Mouse (Mus musculus): ENCODE data around the gene Enkur. TPM values are rescaled to one million over a fixed set of nuclear protein-coding genes. Genes with fewer than 3 reads are reported as not detected.

Gene Enkur
- 1 to 10 TPM in 1 of 2 experiments, under 1 TPM in 1; 0.81 to 1.4 TPM for total RNA-seq (2021)
- polyA plus RNA-seq (2012; rRNA removed), result not detected in 2 replicates
- long read RNA-seq, result 0 reads

DNA sequence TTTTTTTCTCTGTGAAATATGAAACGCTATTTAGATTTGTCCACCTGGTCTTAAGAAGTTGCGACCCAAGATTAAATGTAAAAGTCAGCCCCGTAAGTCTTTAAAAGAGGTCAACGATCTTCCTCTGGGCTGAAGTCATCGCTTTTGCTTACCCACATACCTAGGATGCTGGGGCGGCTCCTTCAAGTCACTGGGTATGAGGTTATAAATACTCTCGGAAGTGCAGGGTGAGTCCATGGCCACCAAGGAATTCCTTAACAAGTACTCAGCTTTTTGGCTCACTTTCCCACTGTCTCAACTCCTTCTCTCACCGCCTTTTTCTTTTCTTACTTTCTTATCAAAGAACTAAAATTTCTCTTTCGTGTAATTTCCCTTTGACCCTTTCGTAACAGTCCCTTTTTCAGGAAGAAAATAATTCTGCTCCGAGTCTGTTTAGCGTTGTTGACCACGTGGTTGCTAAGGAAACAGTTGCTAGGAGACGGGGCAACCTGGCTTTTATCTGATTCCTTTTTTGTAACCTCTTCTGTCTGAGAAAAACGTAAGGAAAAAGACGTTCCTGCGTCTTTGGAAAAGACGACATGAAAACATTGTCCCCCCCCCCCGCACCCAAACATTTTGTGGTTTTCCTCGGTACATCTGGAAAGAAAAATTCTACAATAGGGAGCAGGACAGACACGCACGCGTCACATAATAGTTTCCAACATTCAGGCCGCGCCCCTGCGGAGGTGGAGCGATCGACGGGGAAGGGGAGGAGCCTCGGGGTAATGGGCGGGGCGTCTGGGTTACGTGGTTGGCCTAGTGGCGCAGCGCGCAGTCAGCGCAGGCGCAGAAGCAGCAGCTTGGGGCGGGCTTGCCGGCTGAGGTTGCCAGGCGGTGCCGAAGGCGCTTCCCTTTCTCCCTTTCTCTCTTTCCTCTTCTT, at the start of gene Enkur, which contains the start of gene Thnsl1:
TSS of gene Enkur (minus strand) at position 454 of the 919 bp plus-strand sequence.
TSS of gene Thnsl1 (plus strand) at position 813 of the 919 bp plus-strand sequence.
- peak; percentile 99 for DNase-seq

DNA sequence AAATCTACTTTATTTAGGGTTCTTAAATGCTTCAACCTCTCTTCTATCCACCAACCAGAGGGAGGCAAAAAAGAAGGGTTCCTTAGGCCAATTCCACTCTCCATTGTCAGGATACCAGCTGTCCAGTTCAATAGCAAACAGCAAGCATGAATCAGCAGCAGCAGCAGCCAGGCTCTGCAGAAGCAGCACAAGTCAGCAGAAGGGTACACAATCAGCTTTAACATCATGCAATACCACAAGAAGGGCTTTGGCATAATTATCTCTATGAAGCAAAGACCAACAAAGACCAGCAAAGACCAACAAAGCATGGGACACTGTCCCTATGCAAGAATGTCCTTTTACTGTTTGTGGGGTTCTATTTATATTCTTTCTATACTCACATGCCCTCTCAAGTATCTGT, 49.1 kb upstream of the Enkur start:
- no peak for DNase-seq

DNA sequence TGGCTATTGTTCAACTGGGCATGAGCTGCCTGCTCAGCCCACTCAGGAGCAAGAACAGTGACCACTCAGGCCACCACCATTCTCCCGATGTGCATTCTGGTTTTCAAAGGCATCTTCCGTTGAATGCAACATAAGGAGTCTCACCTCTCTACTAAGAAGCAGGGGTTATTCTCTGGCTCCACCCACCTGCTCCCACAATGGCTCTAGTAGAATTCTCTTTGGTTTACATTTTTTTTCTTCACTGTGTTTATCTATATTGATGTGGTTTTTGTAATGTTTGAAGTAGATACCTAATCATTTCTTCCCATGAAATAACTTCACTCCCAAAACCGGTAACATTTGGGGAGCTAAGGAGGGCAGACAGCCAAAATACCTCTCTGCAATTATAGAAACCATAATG, 48.5 kb upstream of the Enkur start:
- DNase-seq, result no peak

DNA sequence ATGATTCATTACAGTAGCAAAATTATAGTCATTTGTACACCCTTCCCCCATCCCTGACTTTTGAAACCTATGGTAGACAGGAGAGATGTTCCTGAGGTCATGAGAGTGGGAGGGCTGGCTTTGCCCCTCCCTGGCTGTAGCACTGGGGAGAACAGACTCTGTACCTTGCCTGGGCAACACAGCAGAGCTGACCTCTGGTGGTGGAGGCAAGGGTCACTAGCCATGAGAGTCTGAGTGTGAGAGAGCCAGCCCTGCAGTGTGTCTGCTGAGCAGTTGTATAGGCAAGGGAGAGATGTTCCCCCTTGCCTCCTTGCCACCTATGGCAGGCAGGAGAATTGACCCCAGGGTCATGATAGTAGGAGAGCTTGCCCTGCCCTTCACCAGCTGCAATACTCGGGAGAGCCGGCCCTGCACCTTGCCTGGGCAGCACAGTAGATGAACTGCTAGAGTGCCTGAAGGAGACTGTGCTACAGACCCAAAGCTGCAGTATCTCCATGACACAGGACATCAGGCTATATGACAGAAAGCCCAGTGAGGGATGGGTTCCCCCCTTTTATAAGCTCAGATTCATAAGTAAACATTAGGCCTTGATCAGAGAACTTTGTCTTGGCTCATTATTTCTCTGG, 40.4 kb upstream of the Enkur start:
- DNase-seq, result no peak

DNA sequence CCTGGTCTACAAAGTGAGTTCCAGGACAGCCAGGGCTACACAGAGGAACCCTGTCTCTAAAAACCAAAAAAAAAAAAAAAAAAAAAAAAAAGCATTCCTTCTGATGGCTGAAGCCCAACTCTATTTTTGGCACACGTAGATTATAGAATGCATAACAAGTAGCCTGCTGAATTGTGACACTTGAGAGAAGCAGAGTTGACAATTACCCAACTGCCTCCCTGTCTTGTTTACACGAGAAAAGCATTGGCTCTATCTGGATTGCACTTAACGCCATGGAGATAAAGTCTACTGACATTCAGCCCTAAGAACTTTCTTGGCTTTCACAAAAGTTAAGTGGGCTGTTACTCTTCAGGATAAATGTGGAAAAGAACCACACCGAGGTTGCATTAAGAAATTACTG, 39.8 kb upstream of the Enkur start:
- DNase-seq, result no peak

DNA sequence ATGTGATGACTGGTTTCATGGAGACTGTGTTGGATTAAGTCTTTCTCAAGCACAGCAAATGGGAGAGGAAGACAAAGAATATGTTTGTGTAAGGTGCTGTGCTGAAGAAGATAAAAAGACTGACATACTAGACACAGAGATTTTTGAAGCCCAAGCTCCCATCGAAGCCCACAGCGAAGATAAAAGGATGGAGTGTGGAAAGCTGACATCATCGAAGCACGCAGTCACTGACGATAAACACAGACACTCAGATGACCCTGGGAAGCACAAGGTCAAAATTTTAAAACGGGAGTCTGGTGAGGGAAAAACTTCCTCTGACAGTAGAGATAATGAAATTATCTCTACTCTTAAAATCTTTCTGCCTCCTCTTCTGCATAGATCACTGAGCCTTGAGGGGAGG, 38.9 kb upstream of the Enkur start:
- peak; percentile 13 for DNase-seq

DNA sequence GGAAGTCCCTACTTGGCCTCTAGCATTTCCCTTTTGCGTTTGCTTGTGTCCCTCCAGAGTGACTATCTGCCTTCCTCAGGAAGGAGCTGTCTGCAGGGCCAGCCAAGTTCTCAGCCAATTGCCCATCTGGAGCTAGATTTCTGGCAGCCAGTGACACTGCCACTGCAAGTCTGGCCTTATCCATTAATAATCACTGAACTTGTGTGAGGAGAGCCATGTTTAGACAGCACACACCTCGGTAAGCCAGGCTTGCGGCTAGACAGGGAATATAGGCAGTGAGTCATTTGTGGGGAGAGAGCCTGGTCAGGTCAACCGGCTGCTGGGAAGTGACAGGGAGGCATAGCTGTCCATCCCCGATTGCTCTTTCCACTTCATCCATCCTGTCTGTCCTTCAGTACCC, 31.7 kb upstream of the Enkur start:
- peak; percentile 10 for DNase-seq

DNA sequence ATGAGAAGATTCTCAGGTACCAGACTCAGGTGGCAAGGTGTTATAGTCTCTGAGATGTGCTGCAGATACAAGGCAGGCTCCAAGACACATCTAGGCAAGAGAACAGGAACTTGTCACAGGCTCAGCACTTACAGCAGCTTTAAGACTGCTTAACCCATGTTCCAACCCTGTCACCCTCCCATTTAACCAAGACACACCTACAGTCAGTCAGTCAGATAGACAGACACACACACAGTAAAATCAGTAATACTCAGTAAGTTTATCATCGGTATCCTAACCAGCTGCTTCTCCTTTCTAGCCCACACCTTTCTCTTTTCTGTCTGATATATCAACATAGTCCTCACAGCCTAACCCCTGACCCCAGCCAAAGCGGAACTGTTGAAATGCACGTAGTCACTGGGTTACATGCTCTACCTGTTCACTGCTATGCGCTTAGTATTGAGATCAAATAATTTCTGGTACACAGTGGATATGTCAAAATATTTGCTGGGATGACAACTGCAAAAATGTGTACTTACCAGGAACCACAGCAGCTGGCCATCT, 30.8 kb upstream of the Enkur start:
- DNase-seq, result no peak

DNA sequence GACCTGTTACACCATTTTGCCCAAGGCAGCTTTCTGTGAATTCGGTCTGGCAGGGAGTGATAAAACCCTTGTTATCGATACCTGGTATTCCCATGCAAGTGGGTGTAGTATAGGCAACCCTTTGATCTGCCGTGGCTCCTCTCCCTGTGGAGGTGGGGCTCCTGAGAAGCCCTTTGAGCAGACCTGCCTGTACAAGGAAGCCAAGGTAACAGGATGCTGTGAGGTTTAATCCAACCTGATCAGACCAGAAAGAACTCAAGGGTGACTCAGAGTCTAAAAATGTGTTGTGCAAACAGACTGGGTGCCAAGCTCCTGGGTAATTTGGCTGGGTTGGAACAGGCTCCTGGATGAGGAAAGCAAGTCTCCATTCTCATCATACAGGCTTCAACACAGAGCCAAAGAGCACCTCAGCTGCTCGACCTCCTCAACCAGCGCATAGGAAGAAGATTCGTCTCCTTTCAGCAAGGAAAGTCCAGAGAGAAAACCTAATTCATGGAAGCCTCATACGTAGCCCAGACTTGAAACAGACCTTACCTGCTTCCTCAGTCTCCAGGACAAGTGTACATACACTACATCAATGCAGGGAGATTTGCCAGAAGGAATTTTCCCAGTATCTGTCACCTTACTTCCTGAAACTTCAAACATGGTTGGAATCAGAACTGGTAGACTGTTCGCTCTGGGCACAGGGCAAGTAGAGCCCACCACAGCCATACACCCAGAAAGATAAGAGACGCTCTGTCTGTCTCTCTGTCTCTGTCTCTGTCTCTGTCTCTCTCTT, 29.9 kb upstream of the Enkur start:
- no peak for DNase-seq

DNA sequence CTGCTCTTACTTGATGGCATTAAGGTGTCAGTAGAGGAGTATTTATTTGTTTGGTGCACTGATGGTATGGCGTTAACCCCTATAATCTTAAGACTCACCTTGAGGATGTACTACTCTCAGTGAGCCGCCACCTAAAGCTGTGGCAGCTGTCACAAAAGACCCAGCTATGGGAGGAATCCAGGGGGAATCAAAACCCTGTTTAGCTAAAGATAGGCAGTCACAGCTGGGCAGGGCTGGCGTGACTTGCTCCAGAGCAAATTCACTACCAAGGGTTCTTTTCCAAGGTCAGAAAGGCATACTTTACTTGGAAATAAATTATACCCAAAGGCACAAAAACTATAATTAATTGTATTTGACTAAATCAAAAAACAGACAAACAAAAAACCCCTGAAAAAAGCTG, 26.0 kb upstream of the Enkur start:
- no peak for DNase-seq

DNA sequence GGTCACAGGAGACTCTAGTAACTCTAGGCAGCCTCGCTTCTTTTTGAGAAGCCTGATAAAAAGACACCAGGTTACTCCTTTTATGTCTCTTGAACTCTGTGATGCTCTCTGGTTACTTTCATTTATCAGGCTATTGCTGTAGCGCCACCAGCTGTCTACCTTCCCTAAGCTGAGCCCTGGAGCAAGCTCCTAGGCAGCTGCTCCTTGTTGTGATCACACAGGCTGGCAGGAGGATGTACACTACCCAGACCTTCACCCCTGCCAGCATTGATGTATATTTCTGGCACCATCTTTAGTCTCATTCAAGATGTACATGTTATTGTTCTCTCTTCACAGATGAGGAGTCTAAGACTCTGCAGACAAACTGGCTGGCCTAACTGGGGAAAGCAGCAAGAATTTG, 25.1 kb upstream of the Enkur start:
- no peak for DNase-seq

DNA sequence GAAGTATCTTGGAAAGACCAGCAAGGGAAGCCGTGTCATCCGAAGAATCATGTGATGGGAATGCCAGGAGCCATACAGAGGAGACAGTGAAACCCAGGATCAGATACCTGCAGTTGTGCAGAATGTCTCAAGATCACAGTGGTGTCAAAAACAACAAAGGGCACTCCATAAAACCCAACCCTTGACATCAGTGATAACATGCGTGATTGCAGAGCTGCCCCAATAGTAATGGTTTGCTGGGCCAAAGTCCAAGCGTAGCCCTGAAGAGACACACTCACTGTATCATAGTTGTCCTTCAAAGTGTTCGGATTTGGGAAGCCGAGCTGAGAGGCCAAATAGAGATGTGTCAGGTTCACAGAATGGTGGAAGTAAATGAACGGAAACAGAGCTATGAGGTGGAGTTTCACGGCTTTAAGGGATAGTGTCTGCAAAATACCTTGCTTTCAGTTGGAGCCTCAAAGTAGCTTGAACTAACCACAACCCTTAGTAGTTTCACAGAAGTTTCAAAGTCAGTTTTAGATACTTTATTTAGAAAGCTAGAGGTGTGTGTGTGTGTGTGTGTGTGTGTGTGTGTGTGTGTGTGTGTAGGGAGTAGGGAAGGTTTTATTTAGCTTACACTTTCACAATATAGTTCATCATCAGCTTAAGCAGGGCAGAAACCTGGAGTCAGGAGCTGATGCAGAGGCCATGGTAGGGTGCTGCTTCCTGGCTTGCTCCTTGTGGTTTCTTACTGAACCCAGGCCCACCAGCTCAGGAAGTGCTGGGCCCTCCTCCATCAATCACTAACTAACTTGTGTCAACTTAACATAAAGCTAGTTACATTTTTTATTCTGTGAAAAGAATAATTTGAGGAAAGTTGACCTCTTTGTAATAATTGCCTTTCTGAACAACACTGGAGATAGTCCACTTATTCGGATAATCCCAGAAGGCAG, 17.6 kb upstream of the Enkur start:
- no peak for DNase-seq

DNA sequence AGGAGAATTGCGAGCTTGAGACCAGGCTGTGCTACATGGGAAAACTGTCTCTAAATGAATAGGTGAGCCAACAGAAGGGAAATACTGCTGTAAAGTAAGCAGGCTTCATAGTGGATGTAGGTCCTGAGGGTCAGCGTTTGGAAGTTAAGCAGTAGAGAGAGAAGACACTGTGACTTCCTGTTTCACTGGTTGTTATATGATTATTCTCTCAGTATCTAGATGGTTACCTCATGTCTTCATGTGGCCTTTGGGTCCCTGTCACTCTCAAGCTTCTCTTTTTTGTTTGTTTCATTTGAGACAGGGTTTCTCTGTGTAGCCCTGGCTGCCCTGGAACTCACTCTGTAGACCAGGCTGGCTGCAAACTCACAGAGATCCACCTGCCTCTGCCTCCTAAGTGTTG, 10.1 kb upstream of the Enkur start:
- DNase-seq, result no peak

DNA sequence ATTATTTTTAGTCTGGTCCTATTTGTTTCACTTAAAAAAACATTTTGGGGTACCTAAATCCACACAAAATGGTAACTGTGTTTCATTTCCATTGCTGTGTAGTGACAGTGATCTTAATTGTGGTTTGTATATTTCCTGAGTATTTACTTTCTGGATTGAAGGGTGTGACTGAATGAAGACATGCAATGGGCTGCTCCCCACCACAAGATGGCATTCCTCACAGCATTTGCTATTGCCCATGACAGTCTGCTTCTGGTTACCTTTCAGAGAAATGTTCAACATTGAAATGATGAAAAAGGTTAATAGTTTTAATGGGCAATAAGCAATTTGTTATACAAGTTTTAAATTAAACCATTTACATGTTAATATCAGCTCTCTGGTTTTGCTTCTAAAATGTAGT, 9.2 kb upstream of the Enkur start:
- no peak for DNase-seq

DNA sequence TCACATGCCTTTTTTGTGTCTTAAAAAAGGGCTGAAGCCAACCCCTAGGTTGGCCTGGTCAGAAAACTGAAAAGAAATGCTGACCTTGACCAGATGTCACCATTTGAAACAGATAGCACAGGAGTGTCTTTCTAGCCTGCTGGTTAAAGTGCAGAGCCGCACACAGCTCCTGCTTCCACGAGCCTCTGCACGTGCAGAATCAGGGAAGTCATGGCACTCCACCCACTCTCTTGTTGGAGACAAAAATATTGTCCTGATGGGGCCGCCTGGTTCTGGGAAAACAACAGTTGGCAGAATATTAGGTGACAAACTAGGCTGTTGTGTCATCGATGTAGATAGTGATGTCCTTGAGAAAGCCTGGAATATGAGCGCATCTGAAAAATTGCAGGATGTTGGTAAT, 6.2 kb upstream of the Enkur start:
- DNase-seq, result peak; percentile 54

DNA sequence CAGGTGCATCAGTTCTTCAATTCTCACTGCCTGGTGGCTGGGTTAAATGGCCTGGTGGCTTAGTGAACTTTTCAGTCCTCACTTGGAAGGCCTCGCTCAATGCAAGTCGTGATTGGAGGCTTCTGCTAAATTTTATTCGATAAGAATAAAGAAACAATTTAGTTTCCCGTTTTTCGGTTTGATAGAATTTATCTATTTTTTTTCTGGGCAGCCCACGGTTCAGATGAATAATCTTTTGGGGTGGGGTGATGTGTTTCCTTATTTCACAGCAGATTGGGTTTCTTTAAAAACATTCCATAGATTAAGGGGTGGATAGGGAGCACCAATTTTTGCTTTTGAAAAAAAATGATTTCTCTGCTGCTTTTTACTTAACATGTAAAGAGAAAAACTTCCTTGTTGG, 1.1 kb upstream of the Enkur start:
- DNase-seq, result no peak

DNA sequence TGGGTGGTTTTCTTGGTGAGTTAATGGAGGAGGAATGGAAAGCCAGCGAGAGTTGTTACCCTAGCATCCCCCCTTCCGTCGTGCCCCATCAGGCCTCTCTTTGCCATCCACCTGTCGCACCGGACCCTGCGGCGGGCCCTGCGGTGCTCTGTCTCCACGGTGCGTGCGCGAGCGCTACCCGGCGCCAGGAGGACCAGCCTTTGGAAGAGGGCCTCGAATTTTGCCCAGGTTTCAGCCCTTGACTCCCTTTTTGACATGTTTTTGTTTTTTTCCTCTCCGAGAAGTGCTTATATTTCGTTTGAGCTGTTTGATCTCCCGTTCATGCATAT, 630 bp upstream of the Enkur start:
- DNase-seq, result no peak

DNA sequence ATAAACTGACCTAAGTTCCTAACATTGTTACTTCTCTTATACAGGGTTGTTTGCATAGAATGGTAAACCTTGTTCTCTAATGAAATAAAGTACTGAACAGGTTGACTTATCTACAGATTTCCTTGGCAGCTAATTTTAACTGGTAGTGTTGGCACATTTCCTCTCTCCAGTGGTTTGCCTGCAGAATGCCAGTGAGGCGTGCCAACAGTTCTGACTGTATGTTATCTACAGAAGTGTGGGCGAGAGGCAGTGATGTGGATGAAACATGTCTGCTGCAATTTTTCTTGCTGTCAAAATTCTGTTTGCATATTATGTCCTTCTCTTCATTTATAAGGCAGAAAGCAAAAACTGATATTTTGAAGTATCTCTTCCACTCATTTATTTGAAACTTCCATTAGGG, 2.4 kb downstream of the Enkur start:
- no peak for DNase-seq

DNA sequence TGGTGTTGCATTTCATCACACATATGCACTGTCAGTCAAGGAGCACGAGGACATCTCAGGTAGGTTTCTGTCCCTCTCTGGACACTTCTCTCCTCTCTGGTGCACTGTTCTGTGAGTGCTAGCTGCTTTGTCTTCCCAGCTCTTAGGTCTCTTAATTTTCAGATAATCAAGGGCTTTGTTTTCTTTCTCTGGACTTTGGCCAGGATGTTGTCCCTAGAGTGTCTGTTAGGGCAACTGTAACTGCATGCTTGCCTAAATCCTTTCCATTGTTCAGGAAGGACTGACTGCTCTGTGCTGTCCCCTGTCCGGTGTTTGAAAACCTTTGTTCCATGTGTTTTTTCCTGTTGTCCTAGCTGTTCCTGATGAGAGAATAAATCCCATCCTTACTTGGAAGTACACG, 6.1 kb downstream of the Enkur start:
- no peak for DNase-seq

DNA sequence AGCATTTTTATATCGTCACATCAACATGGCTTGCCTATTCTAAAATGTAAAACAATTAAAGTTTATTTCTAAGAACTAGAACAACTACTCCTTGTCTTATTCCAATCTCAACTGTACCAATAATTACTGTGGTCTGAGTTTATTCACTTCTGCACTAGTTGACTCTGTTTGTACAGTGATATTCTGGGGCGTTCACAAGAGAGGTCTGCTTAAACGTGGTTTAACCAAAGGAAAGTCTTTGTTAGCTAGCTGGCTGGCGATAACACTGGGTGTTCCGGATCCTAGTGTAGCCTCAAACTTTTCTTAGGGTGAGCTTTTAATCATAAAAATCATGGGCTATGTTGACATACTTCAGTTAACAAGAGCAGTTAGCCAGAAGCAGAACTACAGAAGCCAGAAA, 9.9 kb downstream of the Enkur start:
- DNase-seq, result no peak

DNA sequence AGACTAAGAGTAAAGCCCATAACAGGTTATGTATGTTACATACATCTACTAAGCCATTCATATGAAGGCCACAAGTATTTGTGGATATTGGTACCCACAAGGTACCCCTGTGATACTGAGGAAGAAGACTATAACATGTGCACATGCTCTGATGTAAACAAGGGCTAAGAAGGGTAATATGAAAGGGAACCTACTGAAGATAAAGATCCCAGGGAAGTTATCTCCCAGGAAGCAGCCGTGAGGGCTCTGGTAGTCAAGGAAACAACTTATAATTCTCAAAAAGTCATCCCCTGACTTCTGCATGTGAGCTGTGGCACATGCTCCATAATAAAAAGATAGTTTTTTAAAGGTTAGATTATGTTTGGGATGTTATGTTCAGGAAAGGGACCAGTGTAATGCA, 13.9 kb downstream of the Enkur start:
- no peak for DNase-seq
